Mouse (Mus musculus): ENCODE results near the gene Creg2.
"Not testable (repeated sequence)": the region's sequence is repeated elsewhere in the genome, so short reads cannot be mapped to it uniquely, and the experiment has no call there.

Creg2 gene

GRCm38 (mm10) chr1:39592090-39592489 is 59.2 kb downstream of the Creg2 start:
- DNase-seq = peak; percentile 33

GRCm38 (mm10) chr1:39591557-39591956 is 59.7 kb downstream of the Creg2 start:
- not testable (repeated sequence) for DNase-seq

- peak; percentile 22 for DNase-seq
Measured at GRCm38 (mm10) chr1:39590193-39590592, 61.1 kb downstream of the Creg2 start.

GRCm38 (mm10) chr1:39585416-39585815 is 65.9 kb downstream of the Creg2 start:
- DNase-seq = peak; percentile 66

- peak; percentile 74 for DNase-seq
Measured at GRCm38 (mm10) chr1:39583173-39583572, 68.1 kb downstream of the Creg2 start.

- no peak for DNase-seq
Measured at GRCm38 (mm10) chr1:39581215-39581614, 70.1 kb downstream of the Creg2 start.

GRCm38 (mm10) chr1:39579139-39579538 is 72.1 kb downstream of the Creg2 start:
- DNase-seq = peak; percentile 92

GRCm38 (mm10) chr1:39578446-39578845 is 72.8 kb downstream of the Creg2 start:
- DNase-seq = peak; percentile 62

- DNase-seq = peak; percentile 99
Measured at GRCm38 (mm10) chr1:39577253-39577705, 74.0 kb downstream of the Creg2 start, which contains the start of gene Rnf149. TSS of gene Rnf149 (minus strand) at chr1:39577405.

GRCm38 (mm10) chr1:39576431-39577243 is 74.6 kb downstream of the Creg2 start:
- DNase-seq = no peak

GRCm38 (mm10) chr1:39575778-39576375 is 75.4 kb downstream of the Creg2 start:
- DNase-seq = no peak

- peak; percentile 36 for DNase-seq
Measured at GRCm38 (mm10) chr1:39573890-39574289, 77.4 kb downstream of the Creg2 start.

- peak; percentile 77 for DNase-seq
Measured at GRCm38 (mm10) chr1:39571653-39572052, 79.6 kb downstream of the Creg2 start.

Data from heart, adult 11 months (tissue).